Mouse (Mus musculus) liver, postnatal 0 days (tissue): Measurements from ENCODE around the gene Fndc8.

Experiments
- CTCF ChIP-seq: sonication (generic); IDR thresholded peaks from 2 replicates; pipeline ENCODE4 v1.5.1; 2016; ENCODE audit warnings: antibody characterized with exemption, low read depth
- EP300 ChIP-seq: IDR thresholded peaks from 2 replicates; pipeline ENCODE4 v1.6.1; 2016; ENCODE audit warnings: antibody characterized with exemption, low read depth, mild to moderate bottlenecking

DNA sequence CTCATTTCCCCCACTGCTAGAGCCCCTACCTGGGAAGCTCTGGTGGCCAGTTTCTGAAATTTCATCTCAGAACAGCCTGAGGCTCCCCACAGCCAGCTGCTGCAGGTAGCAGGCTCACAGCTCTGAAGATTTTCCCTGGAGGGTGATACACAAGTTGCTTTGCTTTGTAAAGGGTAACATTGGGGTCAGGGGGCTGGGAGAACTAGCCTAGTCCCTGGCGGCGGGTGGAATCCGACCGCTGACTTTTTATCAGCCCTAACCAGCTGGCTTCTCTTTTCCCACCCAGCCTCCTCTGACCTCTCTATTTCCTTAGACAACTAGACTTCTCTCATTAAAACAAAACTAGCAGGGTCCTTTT is 45.9 kb upstream of the Fndc8 start:
- TF ChIP-seq EP300 (peak; percentile 91), CTCF (no peak)
